Mouse (Mus musculus) CH12.LX (cell line): Measurements from ENCODE around the gene Col9a1. TPM values are rescaled to one million over a fixed set of nuclear protein-coding genes. Genes with fewer than 3 reads are reported as not detected.

Experiments used
- DNase-seq: peaks from one replicate; pipeline ENCODE4 v3.0.0-alpha.2; 2013; ENCODE audit errors: extremely low read depth
- H3K27ac ChIP-seq: 2 replicates; pipeline ENCODE4 v1.5.1; 2012; ENCODE audit warnings: low read depth, mild to moderate bottlenecking, control low read depth, moderate library complexity; ENCODE audit not compliant: insufficient read depth
- H3K27me3 ChIP-seq: replicated peaks from 2 replicates; pipeline ENCODE3; 2012; ENCODE audit warnings: inconsistent platforms
- H3K36me3 ChIP-seq, 2 experiments: replicated peaks in 1 of 2; 2 replicates each; pipeline versions ENCODE3 to v1.6.1; 2012; ENCODE audit warnings: inconsistent platforms in 1 of 2, low read length in 1 of 2, mild to moderate bottlenecking in 1 of 2, mixed read lengths in 1 of 2, moderate library complexity in 1 of 2; ENCODE audit not compliant: control insufficient read depth in 1 of 2, insufficient read depth in 1 of 2
- H3K4me1 ChIP-seq, 2 experiments: 2 replicates each; pipeline ENCODE4 v1.6.1; 2012; ENCODE audit warnings: inconsistent platforms in 1 of 2, moderate library complexity in 1 of 2; ENCODE audit not compliant: insufficient read depth in 2 of 2, control insufficient read depth in 1 of 2
- H3K4me2 ChIP-seq: 2 replicates; pipeline ENCODE4 v1.6.1; 2012; ENCODE audit warnings: low read depth, mild to moderate bottlenecking, control low read depth; ENCODE audit not compliant: poor library complexity, insufficient read depth, severe bottlenecking
- H3K4me3 ChIP-seq, 3 experiments: fragments of 150-350 bp in 1 of 3; sonication (generic) in 1 of 3; replicated peaks in 1 of 3; 2 replicates each; pipeline versions ENCODE3 to v1.5.1; 2011 to 2012; ENCODE audit warnings: low read depth in 2 of 3, low read length in 2 of 3, mild to moderate bottlenecking in 2 of 3, moderate library complexity in 2 of 3, control low read depth in 1 of 3, improper control_type of control experiment in 1 of 3, inconsistent platforms in 1 of 3, mixed read lengths in 1 of 3; ENCODE audit not compliant: poor library complexity in 1 of 3
- H3K79me2 ChIP-seq: replicated peaks from 2 replicates; pipeline ENCODE4 v1.6.1; 2012; ENCODE audit warnings: mild to moderate bottlenecking, moderate library complexity; ENCODE audit not compliant: control insufficient read depth, poor library complexity, insufficient read depth, severe bottlenecking; ENCODE audit errors: extremely low read depth
- H3K9ac ChIP-seq: 2 replicates; pipeline ENCODE4 v1.6.1; 2012; ENCODE audit warnings: low read depth, mild to moderate bottlenecking, control low read depth, moderate library complexity; ENCODE audit not compliant: insufficient read depth
- H3K9me3 ChIP-seq: replicated peaks from 2 replicates; pipeline ENCODE3; 2012; ENCODE audit warnings: low read length, inconsistent platforms, mixed read lengths
- BHLHE40 ChIP-seq: IDR thresholded peaks from 2 replicates; pipeline ENCODE4 v1.6.1; 2011; ENCODE audit warnings: mild to moderate bottlenecking, low read depth, low read length, improper control_type of control experiment
- CHD1 ChIP-seq: IDR thresholded peaks from 2 replicates; pipeline ENCODE4 v1.6.1; 2012; ENCODE audit warnings: low read depth, low read length, improper control_type of control experiment, inconsistent platforms
- ELF1 ChIP-seq: IDR thresholded peaks from 2 replicates; pipeline ENCODE4 v1.6.1; 2014; ENCODE audit warnings: low read depth, mild to moderate bottlenecking, inconsistent platforms, low read length, improper control_type of control experiment
- EP300 ChIP-seq: IDR thresholded peaks from 2 replicates; pipeline ENCODE4 v1.6.1; 2011; ENCODE audit warnings: low read length, improper control_type of control experiment
- ETS1 ChIP-seq: conservative IDR thresholded peaks from 2 replicates; pipeline ENCODE4 v1.6.1; 2012; ENCODE audit warnings: low read depth, mild to moderate bottlenecking, inconsistent platforms, low read length, improper control_type of control experiment, moderate library complexity
- HCFC1 ChIP-seq: IDR thresholded peaks from 2 replicates; pipeline ENCODE4 v1.6.1; 2012; ENCODE audit warnings: low read depth, mild to moderate bottlenecking, inconsistent platforms, low read length, improper control_type of control experiment
- IRF4 ChIP-seq: IDR thresholded peaks from 2 replicates; pipeline ENCODE4 v1.6.1; 2014; ENCODE audit warnings: low read depth, mild to moderate bottlenecking, inconsistent platforms, low read length, improper control_type of control experiment
- JUND ChIP-seq: conservative IDR thresholded peaks from 2 replicates; pipeline ENCODE4 v1.6.1; 2011; ENCODE audit warnings: low read depth, low read length, improper control_type of control experiment
- MAX ChIP-seq: IDR thresholded peaks from 2 replicates; pipeline ENCODE4 v1.6.1; 2011; ENCODE audit warnings: low read length, improper control_type of control experiment
- MEF2A ChIP-seq: IDR thresholded peaks from 2 replicates; pipeline ENCODE4 v1.6.1; 2014; ENCODE audit warnings: low read depth, mild to moderate bottlenecking, inconsistent platforms, low read length, improper control_type of control experiment, borderline replicate concordance
- MYC ChIP-seq: IDR thresholded peaks from 2 replicates; pipeline ENCODE4 v1.6.1; 2011; ENCODE audit warnings: low read depth, mild to moderate bottlenecking, improper control_type of control experiment, low read length
- NRF1 ChIP-seq: IDR thresholded peaks from 2 replicates; pipeline ENCODE4 v1.6.1; 2014; ENCODE audit warnings: low read depth, mild to moderate bottlenecking, inconsistent platforms, low read length, improper control_type of control experiment, moderate library complexity
- PAX5 ChIP-seq: IDR thresholded peaks from 2 replicates; pipeline ENCODE4 v1.6.1; 2012; ENCODE audit warnings: low read length, inconsistent platforms, mixed read lengths
- POLR2A ChIP-seq: IDR thresholded peaks from 2 replicates; pipeline ENCODE4 v1.6.1; 2011; ENCODE audit warnings: low read depth, mild to moderate bottlenecking, improper control_type of control experiment, low read length
- POLR2AphosphoS2 ChIP-seq: IDR thresholded peaks from 2 replicates; pipeline ENCODE4 v1.6.1; 2011; ENCODE audit warnings: low read depth, low read length, improper control_type of control experiment
- RCOR1 ChIP-seq: conservative IDR thresholded peaks from 2 replicates; pipeline ENCODE4 v1.6.1; 2012; ENCODE audit warnings: low read depth, mild to moderate bottlenecking, inconsistent platforms, low read length, improper control_type of control experiment
- SIN3A ChIP-seq: IDR thresholded peaks from 2 replicates; pipeline ENCODE4 v1.6.1; 2012; ENCODE audit warnings: low read length, improper control_type of control experiment, inconsistent platforms
- SMC3 ChIP-seq: IDR thresholded peaks from 2 replicates; pipeline ENCODE4 v1.6.1; 2011; ENCODE audit warnings: low read depth, low read length, improper control_type of control experiment
- TCF12 ChIP-seq: IDR thresholded peaks from 2 replicates; pipeline ENCODE4 v1.6.1; 2014; ENCODE audit warnings: low read depth, mild to moderate bottlenecking, inconsistent platforms, low read length, improper control_type of control experiment
- UBTF ChIP-seq: IDR thresholded peaks from 2 replicates; pipeline ENCODE4 v1.6.1; 2012; ENCODE audit warnings: low read depth, mild to moderate bottlenecking, inconsistent platforms, low read length, improper control_type of control experiment, moderate library complexity
- USF2 ChIP-seq: conservative IDR thresholded peaks from 2 replicates; pipeline ENCODE4 v1.6.1; 2011; ENCODE audit warnings: low read depth, low read length, improper control_type of control experiment
- ZKSCAN1 ChIP-seq: IDR thresholded peaks from 2 replicates; pipeline ENCODE4 v1.6.1; 2012; ENCODE audit warnings: low read depth, inconsistent platforms, low read length, improper control_type of control experiment, borderline replicate concordance
- ZMIZ1 ChIP-seq: IDR thresholded peaks from 2 replicates; pipeline ENCODE4 v1.6.1; 2012; ENCODE audit warnings: low read depth, mild to moderate bottlenecking, inconsistent platforms, low read length, improper control_type of control experiment
- dilution Hi-C: fragments of 300-500 bp; cut with MboI; formaldehyde crosslinking; loops from 2 replicates; pipeline ENCODE4 v1.14.3; 2020; ENCODE audit warnings: low sequenced_read_pairs; ENCODE audit not compliant: extremely low pct_unique_long_range_greater_than_20kb, extremely low pct_ligation_motif_present
- in situ Hi-C: fragments of 300-500 bp; cut with MboI; formaldehyde crosslinking; loops from 3 replicates; pipeline ENCODE4 v1.14.3; 2019; ENCODE audit warnings: low sequenced_read_pairs, low pct_ligation_motif_present, low pct_unique_long_range_greater_than_20kb, mixed read lengths
- polyA plus RNA-seq: library from polyadenylated mRNA; unstranded; fragments of >175 nt; gene quantifications from 2 replicates; pipeline ENCODE4 v1.2.1, GENCODE M21; 2012; ENCODE audit warnings: low read depth; ENCODE audit not compliant: insufficient read length
- total RNA-seq, 2 experiments: library from RNA; depleted of rRNA; stranded (reverse); fragments of 300-350 nt in 1 of 2; fragments of >200 nt in 1 of 2; gene quantifications; 2 replicates each; pipeline ENCODE4 v1.2.3; 2012 to 2014

The Col9a1 gene
- total and polyA plus RNA-seq, 3 experiments = not detected

- Histone ChIP-seq H3K4me3 (no peak overlapping the region), H3K36me3 (no peaks in the 10 kb centered on the region), H3K27me3 (no peaks in the 10 kb centered on the region), H3K9me3 (no peaks in the 10 kb centered on the region), H3K4me1 (no peaks in the 10 kb centered on the region), H3K27ac (no peak overlapping the region), H3K4me2 (no peak overlapping the region), H3K9ac (no peak overlapping the region), H3K79me2 (no peaks in the 10 kb centered on the region)
- dilution Hi-C loops = no loop called here
- no peak for TF ChIP-seq IRF4
- TF ChIP-seq CHD1 = no peak
- no peak for TF ChIP-seq ELF1
- TF ChIP-seq SIN3A = no peak
- TF ChIP-seq HCFC1 = no peak
- TF ChIP-seq PAX5 = no peak
- no peak for TF ChIP-seq BHLHE40
- TF ChIP-seq TCF12 = no peak
- no peak for TF ChIP-seq POLR2AphosphoS2
- no peak for TF ChIP-seq SMC3
- TF ChIP-seq ZMIZ1 = no peak
- DNase-seq = no peak
- in situ Hi-C loops = no loop called here
Observed at GRCm38 (mm10) chr1:24219041-24219440, 41.6 kb downstream of the Col9a1 start.

- dilution Hi-C loops = no loop called here
- H3K9ac ChIP-seq = no peak overlapping the region
- H3K4me3 ChIP-seq = no peak overlapping the region
- H3K9me3 ChIP-seq = no peaks in the 10 kb centered on the region
- H3K4me2 ChIP-seq = no peak overlapping the region
- H3K79me2 ChIP-seq = no peaks in the 10 kb centered on the region
- H3K36me3 ChIP-seq = no peaks in the 10 kb centered on the region
- in situ Hi-C loops = no loop called here
- H3K4me1 ChIP-seq = no peaks in the 10 kb centered on the region; a peak in 1 of 4 replicates
- no peak overlapping the region for H3K27ac ChIP-seq
- no peak for DNase-seq
- H3K27me3 ChIP-seq = no peaks in the 10 kb centered on the region
- no peak for TF ChIP-seq NRF1
- no peak for TF ChIP-seq PAX5
- no peak for TF ChIP-seq MEF2A
- TF ChIP-seq ZMIZ1 = no peak
- no peak for TF ChIP-seq SIN3A
- TF ChIP-seq IRF4 = no peak
- TF ChIP-seq ETS1 = no peak
- no peak for TF ChIP-seq USF2
- TF ChIP-seq HCFC1 = no peak
- TF ChIP-seq POLR2A = no peak
- TF ChIP-seq ZKSCAN1 = no peak
- TF ChIP-seq JUND = no peak
- no peak for TF ChIP-seq BHLHE40
- TF ChIP-seq RCOR1 = no peak
- TF ChIP-seq MYC = no peak
- no peak for TF ChIP-seq UBTF
- TF ChIP-seq MAX = no peak
- no peak for TF ChIP-seq EP300
Observed at GRCm38 (mm10) chr1:24222231-24222630, 44.8 kb downstream of the Col9a1 start.
